Mouse (Mus musculus): ENCODE data around the gene Dusp2.

DNA sequence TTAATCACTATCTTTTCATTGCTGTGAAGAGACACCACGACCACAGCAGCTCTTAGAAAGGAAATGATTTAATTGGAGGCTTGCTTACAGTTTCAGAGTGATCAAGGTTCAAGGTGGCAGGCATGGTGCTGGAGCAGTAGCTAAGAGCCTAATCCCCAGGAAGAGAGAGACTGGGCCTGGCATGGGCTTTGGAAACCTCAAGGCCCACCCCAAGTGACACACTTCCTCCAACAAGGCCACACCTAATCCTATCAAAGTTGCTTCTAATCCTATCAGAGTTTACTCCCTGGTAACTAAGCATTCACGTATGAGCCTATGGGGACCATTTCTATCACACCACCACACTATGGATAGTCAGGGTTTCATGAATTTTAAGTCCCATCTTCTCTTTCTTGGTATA is 25.7 kb upstream of the Dusp2 start:
- TF ChIP-seq CTCF (IDR thresholded peaks at IDR 0.05; ENCODE audit: low read depth, low read length) (no peak), POLR2AphosphoS5 (IDR thresholded peaks at IDR 0.05; ENCODE audit: insufficient replicate concordance, low read depth, low read length) (no peak)
